Mouse (Mus musculus) midbrain, embryonic 16.5 days (tissue): ENCODE measurements around the gene Clptm1. TPM values are rescaled to one million over a fixed set of nuclear protein-coding genes. Genes with fewer than 3 reads are reported as not detected.

ENCODE experiments used
- ATAC-seq: fragments of 200-750 bp; cut with Nextera tagmentation; 2 replicates; pipeline ENCODE4 v1.8.0; 2017; ENCODE audit warnings: moderate TSS enrichment
- H3K27ac ChIP-seq: fragments of 300-500 bp; sonication (generic); 2 replicates; pipeline ENCODE4 v1.5.1; 2014; ENCODE audit warnings: mild to moderate bottlenecking, low read length, mixed read lengths
- H3K27me3 ChIP-seq: fragments of 300-500 bp; sonication (generic); 2 replicates; pipeline ENCODE4 v1.6.1; 2014; ENCODE audit warnings: low read depth, low read length, mixed read lengths; ENCODE audit not compliant: control insufficient read depth, insufficient read depth
- H3K36me3 ChIP-seq: fragments of 300-500 bp; sonication (generic); 2 replicates; pipeline ENCODE4 v1.6.1; 2014; ENCODE audit warnings: mild to moderate bottlenecking, low read length, moderate library complexity, mixed read lengths; ENCODE audit not compliant: control insufficient read depth, insufficient read depth
- H3K4me1 ChIP-seq: fragments of 300-500 bp; sonication (generic); 2 replicates; pipeline ENCODE4 v1.6.1; 2014; ENCODE audit warnings: mild to moderate bottlenecking, low read length, mixed read lengths; ENCODE audit not compliant: control insufficient read depth, insufficient read depth
- H3K4me2 ChIP-seq: fragments of 300-500 bp; sonication (generic); 2 replicates; pipeline ENCODE4 v1.6.1; 2014; ENCODE audit warnings: mild to moderate bottlenecking, low read length, mixed read lengths
- H3K4me3 ChIP-seq: fragments of 300-500 bp; sonication (generic); 2 replicates; pipeline ENCODE4 v1.5.1; 2014; ENCODE audit warnings: low read depth, mild to moderate bottlenecking, low read length, moderate library complexity, mixed read lengths
- H3K9ac ChIP-seq: fragments of 300-500 bp; sonication (generic); 2 replicates; pipeline ENCODE4 v1.6.1; 2014; ENCODE audit warnings: low read depth, low read length, mixed read lengths
- H3K9me3 ChIP-seq: fragments of 300-500 bp; sonication (generic); replicated peaks from 2 replicates; pipeline ENCODE4 v1.6.1; 2014; ENCODE audit warnings: mild to moderate bottlenecking, low read length, mixed read lengths; ENCODE audit not compliant: control insufficient read depth, poor library complexity, severe bottlenecking
- WGBS: fragments of 180-500 bp; shearing (Covaris S2); extraction: QIAGEN DNeasy Blood & Tissue Kit; methylation state at CpG from one replicate; pipeline ENCODE4 v1.1.7; 2014; 5-methylcytosine and 5-hydroxymethylcytosine counted together
- polyA plus RNA-seq: library from polyadenylated mRNA; unstranded; fragments of >200 nt; fragmentation: Nextera tagmentation; extraction: Ambion mirVana; gene quantifications from 2 replicates; pipeline ENCODE4 v1.2.1, GENCODE M21; 2015

Clptm1 gene
- 120 and 122 TPM in 2 replicates for polyA plus RNA-seq

- Histone ChIP-seq H3K4me1 (peaks cover 32% of the 10 kb centered on the region), H3K36me3 (no peaks in the 10 kb centered on the region), H3K9ac (peak within 1 kb of the TSS; percentile 98), H3K27me3 (no peaks in the 10 kb centered on the region), H3K4me3 (peak within 1 kb of the TSS; percentile 99), H3K4me2 (peak within 1 kb of the TSS; percentile 92), H3K9me3 (no peaks in the 10 kb centered on the region), H3K27ac (peak within 1 kb of the TSS; percentile 92)
- WGBS = under 1% methylated on average over 61 of the region's 63 CpGs
- peak; percentile 85 for ATAC-seq
These were observed at the start of gene Clptm1 for GRCm38 (mm10) chr7:19664955-19665841. Gene Clptm1 (minus strand): TSS chr7:19665033.

DNA sequence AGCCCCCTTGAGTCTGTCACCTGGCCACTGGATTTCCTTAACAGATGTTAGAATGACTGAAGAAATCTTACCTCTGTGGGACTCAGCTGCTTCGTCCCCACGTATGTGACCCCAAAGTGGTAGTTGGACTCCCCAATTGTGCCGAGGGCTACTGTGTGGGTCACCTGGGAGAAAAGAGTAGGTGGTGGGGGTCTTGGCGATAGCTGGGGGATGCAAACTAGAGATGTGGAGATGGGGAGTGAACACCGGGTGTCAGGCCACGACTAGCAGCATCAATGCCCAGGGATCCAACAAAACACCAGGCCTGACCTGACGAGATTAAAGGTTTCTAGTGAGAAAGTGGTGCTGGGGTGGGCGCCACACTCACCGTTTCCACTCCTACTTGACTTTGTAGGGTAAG, 48.8 kb upstream of the Clptm1 start:
- Histone ChIP-seq H3K36me3 (peaks cover 26% of the 10 kb centered on the region), H3K9me3 (no peaks in the 10 kb centered on the region), H3K4me1 (peaks cover 19% of the 10 kb centered on the region), H3K4me3 (no peak overlapping the region), H3K27me3 (no peaks in the 10 kb centered on the region), H3K9ac (no peak overlapping the region), H3K4me2 (no peak overlapping the region), H3K27ac (no peak overlapping the region)
- WGBS = 84% methylated on average over 9 of the region's 9 CpGs
- ATAC-seq = no peak

- Histone ChIP-seq H3K4me1 (peaks cover 19% of the 10 kb centered on the region), H3K4me2 (no peak overlapping the region), H3K9ac (no peak overlapping the region), H3K36me3 (peaks cover 29% of the 10 kb centered on the region), H3K4me3 (no peak overlapping the region), H3K27ac (no peak overlapping the region), H3K27me3 (no peaks in the 10 kb centered on the region), H3K9me3 (no peaks in the 10 kb centered on the region)
- no peak for ATAC-seq
- WGBS = 57% methylated on average over 4 of the region's 4 CpGs
These were observed 48.4 kb upstream of the Clptm1 start for GRCm38 (mm10) chr7:19713196-19713595.

- no peak for ATAC-seq
- 77% methylated on average over 4 of the region's 4 CpGs for WGBS
These were observed 47.6 kb upstream of the Clptm1 start for GRCm38 (mm10) chr7:19712414-19712813.

DNA sequence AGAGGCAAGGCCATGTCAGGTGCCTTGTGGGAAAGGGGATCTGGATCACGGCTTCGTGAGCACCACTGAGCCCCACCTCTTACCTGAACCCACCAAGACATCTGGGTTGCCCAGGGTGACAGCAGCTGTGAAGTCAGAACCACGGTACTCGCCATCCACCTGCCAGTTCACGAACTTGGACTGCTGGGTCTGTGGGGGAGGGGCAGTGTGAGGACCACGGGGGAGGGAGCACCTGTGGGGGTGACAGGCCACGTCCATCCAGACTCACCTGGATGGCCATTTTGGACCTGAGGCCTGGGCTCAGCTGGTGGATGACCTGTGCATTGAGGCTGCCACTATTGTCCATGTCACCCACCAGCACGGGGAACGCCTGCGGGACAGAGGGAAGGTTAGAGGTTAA, 45.8 kb upstream of the Clptm1 start:
- Histone ChIP-seq H3K27ac (no peak overlapping the region), H3K9ac (no peak overlapping the region), H3K36me3 (peaks cover 36% of the 10 kb centered on the region), H3K4me3 (no peak overlapping the region), H3K4me2 (no peak overlapping the region), H3K27me3 (no peaks in the 10 kb centered on the region), H3K4me1 (peaks cover 13% of the 10 kb centered on the region), H3K9me3 (no peaks in the 10 kb centered on the region)
- 95% methylated on average over 10 of the region's 10 CpGs for WGBS
- ATAC-seq = no peak

More at GRCm38 (mm10) chr7:19712414-19712813, 47.6 kb upstream of the Clptm1 start:
- no peak overlapping the region for H3K27ac ChIP-seq
- H3K27me3 ChIP-seq = no peaks in the 10 kb centered on the region
- peaks cover 32% of the 10 kb centered on the region for H3K36me3 ChIP-seq
- H3K4me2 ChIP-seq = no peak overlapping the region
- no peaks in the 10 kb centered on the region for H3K9me3 ChIP-seq
- H3K4me3 ChIP-seq = no peak overlapping the region
- H3K9ac ChIP-seq = no peak overlapping the region
- H3K4me1 ChIP-seq = peaks cover 19% of the 10 kb centered on the region

DNA sequence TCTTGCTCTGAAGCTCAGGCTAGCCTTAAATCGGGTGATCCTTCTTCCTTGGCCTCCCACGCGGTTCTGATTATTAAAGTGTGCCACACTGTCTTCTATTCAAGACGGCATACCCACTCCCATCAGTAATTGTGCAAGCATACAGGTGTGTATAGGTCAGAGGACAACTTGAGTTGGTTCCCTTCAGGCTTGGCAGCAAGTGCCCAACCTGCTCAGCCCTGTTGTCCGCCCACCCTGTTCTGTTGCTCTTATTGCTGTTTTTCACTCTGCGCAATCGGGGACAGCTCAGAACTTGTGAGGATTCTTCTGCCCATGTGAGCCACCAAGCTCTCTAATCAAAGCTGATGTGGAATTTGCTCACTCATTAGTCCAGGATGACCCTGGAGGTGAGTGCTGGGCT, 40.4 kb upstream of the Clptm1 start:
- no peak for ATAC-seq
- Histone ChIP-seq H3K36me3 (peaks cover 23% of the 10 kb centered on the region), H3K4me3 (no peak overlapping the region), H3K27me3 (no peaks in the 10 kb centered on the region), H3K4me2 (no peak overlapping the region), H3K9me3 (no peaks in the 10 kb centered on the region), H3K4me1 (no peaks in the 10 kb centered on the region), H3K27ac (no peak overlapping the region), H3K9ac (no peak overlapping the region)
- 97% methylated on average over 7 of the region's 7 CpGs for WGBS

- no peak for ATAC-seq
- H3K4me3 ChIP-seq = no peak overlapping the region
- H3K9ac ChIP-seq = no peak overlapping the region
- H3K9me3 ChIP-seq = no peaks in the 10 kb centered on the region
- no peak overlapping the region for H3K4me2 ChIP-seq
- H3K27ac ChIP-seq = no peak overlapping the region
- H3K4me1 ChIP-seq = peaks cover under 1% of the 10 kb centered on the region; the same call in 1 of the 2 replicates
- H3K36me3 ChIP-seq = peaks cover 21% of the 10 kb centered on the region; the same call in 1 of the 2 replicates
- no peaks in the 10 kb centered on the region for H3K27me3 ChIP-seq
- 92% methylated on average over 4 of the region's 4 CpGs for WGBS
These were observed 39.6 kb upstream of the Clptm1 start for GRCm38 (mm10) chr7:19704475-19704874.

GRCm38 (mm10) chr7:19702859-19703555, 38.2 kb upstream of the Clptm1 start:
- no peak overlapping the region for H3K4me2 ChIP-seq
- no peak for ATAC-seq

More at GRCm38 (mm10) chr7:19702859-19703555, 38.2 kb upstream of the Clptm1 start:
- H3K27me3 ChIP-seq = no peaks in the 10 kb centered on the region
- no peak overlapping the region for H3K9ac ChIP-seq
- 91% methylated on average over 16 of the region's 16 CpGs for WGBS
- no peaks in the 10 kb centered on the region for H3K9me3 ChIP-seq
- 0 out of 2 replicates have a peak, but pooled peaks cover 9% of the 10 kb centered on the region for H3K36me3 ChIP-seq
- no peak overlapping the region for H3K4me3 ChIP-seq
- peaks cover 14% of the 10 kb centered on the region; the same call in 1 of the 2 replicates for H3K4me1 ChIP-seq
- no peak overlapping the region for H3K27ac ChIP-seq
